Mouse (Mus musculus) lung, adult 2 months (tissue): ENCODE measurements around the gene Lbhd1. TPM values are rescaled to one million over a fixed set of nuclear protein-coding genes. Genes with fewer than 3 reads are reported as not detected.
"Not testable (repeated sequence)": the region's sequence is repeated elsewhere in the genome, so short reads cannot be mapped to it uniquely, and the experiment has no call there.

ENCODE experiments used
- DNase-seq: peaks from one replicate; pipeline ENCODE4 v3.0.0; 2022
- H3K4me1 ChIP-seq: fragments of 200-500 bp; 2 replicates; pipeline ENCODE4 v1.6.1; 2011; ENCODE audit warnings: low read length; ENCODE audit not compliant: control insufficient read depth, insufficient read depth
- H3K4me3 ChIP-seq: fragments of 200-500 bp; replicated peaks from 2 replicates; pipeline ENCODE3; 2011; ENCODE audit warnings: low read depth, mild to moderate bottlenecking, control low read depth, low read length; ENCODE audit errors: extremely low read depth
- CTCF ChIP-seq: fragments of 200-500 bp; IDR thresholded peaks from 2 replicates; pipeline ENCODE4 v1.5.1; 2011; ENCODE audit warnings: mild to moderate bottlenecking, low read length, control low read depth; ENCODE audit not compliant: insufficient read depth
- POLR2A ChIP-seq: fragments of 200-500 bp; IDR thresholded peaks from 2 replicates; pipeline ENCODE4 v1.6.1; 2011; ENCODE audit warnings: low read depth, mild to moderate bottlenecking, control low read depth, low read length, borderline replicate concordance; ENCODE audit errors: extremely low read depth
- WGBS: fragments of 180-500 bp; shearing (Covaris S2); methylation state at CpG from one replicate; pipeline ENCODE4 v1.1.7; 2018; 5-methylcytosine and 5-hydroxymethylcytosine counted together
- polyA plus RNA-seq: library from polyadenylated mRNA; depleted of rRNA; stranded (reverse); fragments of >200 nt; gene quantifications from 2 replicates; pipeline ENCODE4 v1.2.3, GENCODE M21; 2012; rRNA removed

Gene Lbhd1
- 0.58 and 1.7 TPM in 2 replicates for polyA plus RNA-seq

DNA sequence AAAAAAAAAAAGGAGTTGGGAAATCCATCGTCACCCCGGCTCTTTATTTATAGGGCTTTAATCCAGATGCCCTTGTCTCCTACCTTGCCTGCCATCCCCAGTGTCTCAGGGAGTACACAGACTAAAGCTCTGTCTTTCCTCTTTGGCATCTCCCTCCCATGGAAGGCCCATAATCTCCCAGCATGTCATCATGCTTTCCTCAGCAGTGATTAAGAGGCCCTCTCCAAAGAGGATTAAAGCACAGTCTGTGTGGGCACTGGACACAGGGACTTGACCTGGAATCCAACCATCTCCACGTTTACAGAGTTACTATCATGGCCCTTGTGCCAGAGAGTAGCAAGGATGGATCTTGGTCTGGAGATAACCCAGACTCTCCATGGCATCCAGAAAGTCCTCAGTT is at the start of gene Lbhd1, which contains the start of gene Gm49403:
Lbhd1 (plus strand) TSS at position 117 of the 400 bp plus-strand sequence.
Gm49403 (plus strand) TSS at position 315 of the 400 bp plus-strand sequence.
- TF ChIP-seq CTCF (no peak), POLR2A (no peak)
- 69% methylated on average over 3 of the region's 3 CpGs for WGBS
- DNase-seq: no peak

GRCm38 (mm10) chr19:8836327-8836726 is 47.2 kb upstream of the Lbhd1 start:
- WGBS: 96% methylated on average over 10 of the region's 10 CpGs
- not testable (repeated sequence) for H3K4me1 ChIP-seq, DNase-seq, H3K4me3 ChIP-seq

More for the DNA sequence above, at the start of gene Lbhd1, which contains the start of gene Gm49403:
- H3K4me1 ChIP-seq: peaks cover 6% of the 10 kb centered on the region
- no peak within 1 kb of the TSS for H3K4me3 ChIP-seq

- H3K4me3 ChIP-seq: peak within 1 kb of the TSS; percentile 72
- peak; percentile 86 for DNase-seq
- TF ChIP-seq POLR2A (peak; percentile 69), CTCF (peak; percentile 32; the same call in 1 of the 2 replicates)
- under 1% methylated on average over 38 of the region's 38 CpGs for WGBS
- peaks cover 8% of the 10 kb centered on the region; the same call in 1 of the 2 replicates for H3K4me1 ChIP-seq
Observed at GRCm38 (mm10) chr19:8837251-8837791, 46.2 kb upstream of the Lbhd1 start, which contains the start of gene Bscl2. Gene Bscl2, plus strand, starts transcription at chr19:8837467.

DNA sequence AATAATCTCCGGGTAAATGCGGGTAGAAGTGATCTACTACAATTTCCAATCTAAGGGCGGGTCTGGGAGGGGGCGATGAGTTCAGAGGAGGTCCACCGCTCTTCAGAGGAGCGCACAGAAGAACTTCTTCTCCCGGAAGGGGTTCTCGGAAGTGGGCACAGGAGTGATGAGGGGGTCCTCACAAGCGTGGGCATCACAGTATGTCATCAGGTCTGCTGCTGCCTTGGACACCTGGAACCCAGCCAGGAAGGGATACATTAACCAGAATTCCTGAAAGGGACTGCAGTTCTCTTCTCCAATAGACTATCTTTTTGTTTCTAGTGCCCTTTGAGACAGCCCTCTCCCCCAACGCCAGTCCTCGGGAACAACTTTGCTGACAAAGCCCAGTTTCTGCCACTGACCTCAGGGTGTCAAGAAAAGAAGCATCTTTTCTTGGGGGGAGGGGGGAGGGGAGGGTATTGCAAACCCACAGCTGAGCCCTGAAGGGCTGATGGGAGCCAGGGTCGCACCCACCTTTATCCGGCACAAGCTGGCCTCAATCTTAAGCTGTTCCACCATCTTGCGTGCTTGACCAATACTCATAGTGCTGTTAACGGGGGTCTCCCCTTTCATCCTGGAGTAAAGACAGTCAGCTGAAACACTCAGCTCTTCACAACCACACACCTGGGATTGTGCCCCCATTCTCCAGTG is 45.3 kb upstream of the Lbhd1 start:
- no peak for DNase-seq
- 20% methylated on average over 15 of the region's 15 CpGs for WGBS
- H3K4me3 ChIP-seq: peak overlapping the region; percentile 72

DNA sequence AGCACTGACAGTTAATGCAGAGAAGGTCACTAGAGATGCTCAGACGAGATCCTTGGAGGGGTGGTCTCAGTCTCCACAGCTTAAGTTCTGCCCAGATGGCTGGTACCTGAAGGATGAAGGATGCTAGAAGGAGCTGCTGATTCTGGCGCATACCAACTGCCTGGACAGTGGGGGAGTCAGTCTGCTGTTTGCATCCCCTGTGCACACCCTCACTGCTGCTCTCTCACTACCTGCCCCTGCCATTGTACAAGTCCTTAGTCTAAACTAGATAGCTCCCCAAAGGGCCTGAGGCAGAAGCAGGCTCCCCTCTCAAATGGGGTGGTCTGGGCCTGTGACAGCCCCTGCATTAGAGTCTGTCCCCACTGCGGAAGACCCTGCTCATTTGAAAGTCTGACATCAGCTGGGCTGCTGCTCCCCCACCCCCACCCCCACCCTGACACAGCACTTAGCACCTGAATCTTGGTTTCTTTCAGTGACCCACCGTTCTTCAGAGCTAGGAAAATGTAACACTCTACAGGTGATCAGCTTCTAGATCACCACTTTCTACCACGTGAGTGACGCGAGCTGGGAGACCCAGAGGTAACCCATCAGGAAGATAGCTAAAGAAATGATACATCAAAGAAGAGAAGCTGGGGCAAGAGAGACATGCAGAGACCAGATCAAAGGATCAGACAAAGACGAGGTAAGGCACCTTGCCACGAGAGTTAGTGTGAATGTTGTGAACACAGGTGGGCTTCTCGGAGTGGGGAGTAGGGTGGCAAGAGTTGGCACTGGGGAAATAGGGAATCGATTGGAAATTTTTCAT is 44.2 kb upstream of the Lbhd1 start, which contains the start of gene Gng3:
Gng3 (minus strand) TSS at position 92 of the 805 bp plus-strand sequence.
- WGBS: 81% methylated on average over 11 of the region's 11 CpGs
- no peak for TF ChIP-seq POLR2A
- TF ChIP-seq CTCF: no peak
- Histone ChIP-seq H3K4me3 (peak within 1 kb of the TSS; percentile 72), H3K4me1 (peaks cover 8% of the 10 kb centered on the region; the same call in 1 of the 2 replicates)
- DNase-seq: no peak

More for the DNA sequence above, 45.3 kb upstream of the Lbhd1 start:
- H3K4me1 ChIP-seq: peaks cover 8% of the 10 kb centered on the region; the same call in 1 of the 2 replicates
- TF ChIP-seq CTCF (no peak), POLR2A (no peak)

DNA sequence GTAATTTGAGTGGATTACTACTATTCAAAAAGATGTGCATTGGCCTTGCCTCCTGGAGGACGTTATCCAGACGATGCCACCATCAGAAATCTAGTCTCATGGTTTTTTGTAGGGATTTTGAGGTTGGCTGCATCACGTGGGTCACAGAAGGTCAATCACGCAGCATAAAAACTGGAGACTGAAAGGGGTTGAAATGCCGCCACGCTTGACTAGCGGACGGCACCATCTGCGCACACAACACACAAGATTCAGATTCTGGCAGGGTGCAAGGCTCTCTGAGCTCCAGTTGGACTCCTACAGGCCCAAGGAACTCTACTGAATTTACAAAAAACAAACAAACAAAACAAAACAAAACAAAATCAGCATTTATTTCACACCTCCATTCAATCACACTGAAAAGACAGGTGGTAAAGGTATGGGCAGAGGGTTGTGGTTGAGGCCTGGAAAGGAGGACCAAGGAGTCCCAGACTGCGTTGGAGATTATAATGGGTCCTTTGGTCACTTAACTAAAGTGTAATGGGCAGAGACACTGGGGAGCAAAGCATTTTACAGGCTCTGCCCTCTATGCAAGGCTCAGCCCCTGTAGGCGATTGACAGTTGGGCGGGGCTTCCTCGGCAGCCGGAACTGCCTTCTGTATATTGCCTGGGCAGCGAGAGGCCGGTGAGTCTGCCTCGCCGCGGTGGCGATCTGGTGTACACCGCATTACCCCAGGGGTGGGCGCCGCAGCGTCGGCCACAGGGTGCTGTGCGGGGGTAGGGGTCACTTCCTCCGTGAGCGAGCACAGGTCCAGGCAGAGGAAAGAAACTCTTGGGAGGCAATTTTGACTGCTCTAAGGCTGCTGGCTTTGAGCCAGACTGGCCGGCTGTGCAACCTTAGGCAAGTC is 43.4 kb upstream of the Lbhd1 start:
- DNase-seq: peak; percentile 75
- TF ChIP-seq POLR2A (peak; percentile 65; the same call in 1 of the 2 replicates), CTCF (no peak)
- H3K4me3 ChIP-seq: peak overlapping the region; percentile 74
- H3K4me1 ChIP-seq: peaks cover 8% of the 10 kb centered on the region; the same call in 1 of the 2 replicates
- WGBS: 27% methylated on average over 29 of the region's 29 CpGs

GRCm38 (mm10) chr19:8841012-8841411 is 42.5 kb upstream of the Lbhd1 start:
- Histone ChIP-seq H3K4me1 (peaks cover 8% of the 10 kb centered on the region; the same call in 1 of the 2 replicates), H3K4me3 (no peak overlapping the region)
- TF ChIP-seq CTCF (no peak), POLR2A (no peak)
- WGBS: 84% methylated on average over 7 of the region's 7 CpGs
- no peak for DNase-seq

DNA sequence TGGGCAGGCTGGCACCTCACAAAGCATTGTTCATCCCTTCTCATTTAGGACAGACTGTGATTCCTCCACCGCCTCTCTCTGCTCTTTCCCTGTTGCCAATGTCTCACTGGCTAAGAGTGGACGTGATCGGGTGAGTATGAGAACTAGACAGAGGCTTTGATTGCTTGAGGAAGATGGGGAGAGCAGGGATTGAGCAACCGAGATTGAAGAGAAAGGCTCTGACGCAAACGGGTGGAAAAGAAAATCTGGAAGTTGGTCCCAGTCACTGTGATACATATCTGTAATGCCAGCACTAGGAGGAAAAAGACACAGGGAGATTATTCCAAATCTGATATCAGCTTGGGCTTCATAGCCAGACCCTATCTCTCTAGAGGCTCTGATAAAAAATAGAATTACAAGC is 40.6 kb upstream of the Lbhd1 start:
- H3K4me3 ChIP-seq: no peak overlapping the region
- peaks cover 8% of the 10 kb centered on the region; the same call in 1 of the 2 replicates for H3K4me1 ChIP-seq
- TF ChIP-seq POLR2A (no peak), CTCF (no peak)
- no peak for DNase-seq
- whole genome bisulfite sequencing: 74% methylated on average over 6 of the region's 6 CpGs
